Mouse (Mus musculus) lung, embryonic 14.5 days (tissue): Measurements from ENCODE around the gene Ttc3. TPM values are rescaled to one million over a fixed set of nuclear protein-coding genes. Genes with fewer than 3 reads are reported as not detected.
"Not testable (repeated sequence)": the region's sequence is repeated elsewhere in the genome, so short reads cannot be mapped to it uniquely, and the experiment has no call there.

Source experiments
- ATAC-seq: fragments of 200-750 bp; cut with Nextera tagmentation; 2 replicates; pipeline ENCODE4 v1.8.0; 2017; ENCODE audit warnings: mild to moderate bottlenecking, moderate TSS enrichment, moderate library complexity; ENCODE audit not compliant: insufficient read depth
- DNase-seq: peaks from one replicate; pipeline ENCODE4 v3.0.0-alpha.2; 2015
- H3K27ac ChIP-seq: fragments of 300-500 bp; sonication (generic); 2 replicates; pipeline ENCODE4 v1.5.1; 2014; ENCODE audit warnings: low read depth, mild to moderate bottlenecking, moderate library complexity
- H3K27me3 ChIP-seq: fragments of 300-500 bp; sonication (generic); 2 replicates; pipeline ENCODE4 v1.6.1; 2014; ENCODE audit warnings: low read length, control low read depth; ENCODE audit not compliant: insufficient read depth
- H3K36me3 ChIP-seq: fragments of 300-500 bp; sonication (generic); 2 replicates; pipeline ENCODE4 v1.6.1; 2014; ENCODE audit warnings: control low read depth; ENCODE audit not compliant: insufficient read depth
- H3K4me1 ChIP-seq: fragments of 300-500 bp; sonication (generic); 2 replicates; pipeline ENCODE4 v1.6.1; 2014; ENCODE audit warnings: antibody characterized with exemption, control low read depth; ENCODE audit not compliant: insufficient read depth
- H3K4me2 ChIP-seq: fragments of 300-500 bp; sonication (generic); 2 replicates; pipeline ENCODE4 v1.6.1; 2014; ENCODE audit warnings: mild to moderate bottlenecking
- H3K4me3 ChIP-seq: fragments of 300-500 bp; sonication (generic); 2 replicates; pipeline ENCODE4 v1.5.1; 2014; ENCODE audit warnings: low read depth, low read length
- H3K9ac ChIP-seq: fragments of 300-500 bp; sonication (generic); 2 replicates; pipeline ENCODE4 v1.6.1; 2014
- H3K9me3 ChIP-seq: fragments of 300-500 bp; sonication (generic); 2 replicates; pipeline ENCODE4 v1.6.1; 2016; ENCODE audit warnings: low read depth, low read length, control low read depth
- CTCF ChIP-seq: IDR thresholded peaks from 2 replicates; pipeline ENCODE4 v1.5.1; 2016; ENCODE audit warnings: antibody characterized with exemption, low read depth
- WGBS: fragments of 180-500 bp; shearing (Covaris S2); extraction: QIAGEN DNeasy Blood & Tissue Kit; methylation state at CpG from one replicate; pipeline ENCODE4 v1.1.7; 2014; 5-methylcytosine and 5-hydroxymethylcytosine counted together
- polyA plus RNA-seq: library from polyadenylated mRNA; unstranded; fragments of >200 nt; fragmentation: Nextera tagmentation; extraction: Ambion mirVana; gene quantifications from 2 replicates; pipeline ENCODE4 v1.2.1, GENCODE M21; 2014

Ttc3 gene
- polyA plus RNA-seq, 1 experiment from 2014 or later: 215 TPM

- WGBS: 60% methylated on average over 4 of the region's 4 CpGs
- Histone ChIP-seq H3K4me1 (no peaks in the 10 kb centered on the region), H3K27ac (no peak overlapping the region), H3K9me3 (no peaks in the 10 kb centered on the region), H3K4me2 (no peak overlapping the region), H3K4me3 (no peak overlapping the region), H3K36me3 (peaks cover 95% of the 10 kb centered on the region), H3K9ac (no peak overlapping the region), H3K27me3 (no peaks in the 10 kb centered on the region)
- DNase-seq (no peak), ATAC-seq (no peak)
- TF ChIP-seq CTCF: no peak
Observed at GRCm38 (mm10) chr16:94452768-94453167, 82.3 kb downstream of the Ttc3 start.

GRCm38 (mm10) chr16:94454146-94454545 lies 83.7 kb downstream of the Ttc3 start:
- H3K4me2 ChIP-seq: no peak overlapping the region
- peaks cover 95% of the 10 kb centered on the region for H3K36me3 ChIP-seq
- ATAC-seq (no peak), DNase-seq (no peak)
- H3K27ac ChIP-seq: no peak overlapping the region
- no peak for TF ChIP-seq CTCF
- no peaks in the 10 kb centered on the region for H3K4me1 ChIP-seq
- no peaks in the 10 kb centered on the region for H3K9me3 ChIP-seq
- H3K4me3 ChIP-seq: no peak overlapping the region
- no peaks in the 10 kb centered on the region for H3K27me3 ChIP-seq
- WGBS: 55% methylated on average over 4 of the region's 4 CpGs
- no peak overlapping the region for H3K9ac ChIP-seq

GRCm38 (mm10) chr16:94464067-94464466 lies 93.6 kb downstream of the Ttc3 start:
- no peaks in the 10 kb centered on the region for H3K4me1 ChIP-seq
- WGBS: 87% methylated on average over 3 of the region's 3 CpGs
- no peaks in the 10 kb centered on the region for H3K9me3 ChIP-seq
- H3K4me3 ChIP-seq: no peak overlapping the region
- ATAC-seq (no peak), DNase-seq (no peak)
- no peak overlapping the region for H3K27ac ChIP-seq
- TF ChIP-seq CTCF: no peak
- no peak overlapping the region for H3K4me2 ChIP-seq
- no peak overlapping the region for H3K9ac ChIP-seq
- peaks cover 97% of the 10 kb centered on the region for H3K36me3 ChIP-seq
- H3K27me3 ChIP-seq: no peaks in the 10 kb centered on the region

GRCm38 (mm10) chr16:94465900-94466299 lies 95.5 kb downstream of the Ttc3 start:
- Histone ChIP-seq H3K36me3 (peaks cover 96% of the 10 kb centered on the region), H3K27me3 (no peaks in the 10 kb centered on the region), H3K4me2 (no peak overlapping the region), H3K4me3 (no peak overlapping the region), H3K9me3 (no peaks in the 10 kb centered on the region), H3K4me1 (no peaks in the 10 kb centered on the region), H3K27ac (no peak overlapping the region), H3K9ac (no peak overlapping the region)
- DNase-seq: no peak
- 84% methylated on average over 4 of the region's 4 CpGs for WGBS
- no peak for TF ChIP-seq CTCF
- ATAC-seq: no peak

DNA sequence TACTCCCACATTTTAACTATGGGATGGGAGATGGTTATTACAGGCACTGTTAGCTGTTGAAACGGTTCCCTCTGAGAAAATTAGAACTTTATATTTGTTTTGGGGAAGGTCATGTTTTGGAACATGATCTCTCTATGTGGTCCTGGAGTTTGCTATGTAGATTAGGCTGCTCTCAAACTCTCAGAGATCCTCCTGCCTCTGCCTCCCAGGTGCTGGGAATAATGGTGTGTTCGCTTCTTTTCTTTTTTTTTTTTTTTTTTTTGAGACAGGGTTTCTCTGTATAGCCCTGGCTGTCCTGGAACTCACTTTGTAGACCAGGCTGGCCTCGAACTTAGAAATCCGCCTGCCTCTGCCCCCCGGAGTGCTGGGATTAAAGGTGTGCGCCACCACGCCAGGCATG lies 95.9 kb downstream of the Ttc3 start:
- DNase-seq, ATAC-seq, H3K4me1 ChIP-seq, H3K4me2 ChIP-seq, H3K4me3 ChIP-seq, H3K9me3 ChIP-seq, H3K27me3 ChIP-seq, H3K9ac ChIP-seq, H3K27ac ChIP-seq: not testable (repeated sequence)
- 95% methylated on average over 7 of the region's 7 CpGs for WGBS
- peaks cover 95% of the 10 kb centered on the region for H3K36me3 ChIP-seq

DNA sequence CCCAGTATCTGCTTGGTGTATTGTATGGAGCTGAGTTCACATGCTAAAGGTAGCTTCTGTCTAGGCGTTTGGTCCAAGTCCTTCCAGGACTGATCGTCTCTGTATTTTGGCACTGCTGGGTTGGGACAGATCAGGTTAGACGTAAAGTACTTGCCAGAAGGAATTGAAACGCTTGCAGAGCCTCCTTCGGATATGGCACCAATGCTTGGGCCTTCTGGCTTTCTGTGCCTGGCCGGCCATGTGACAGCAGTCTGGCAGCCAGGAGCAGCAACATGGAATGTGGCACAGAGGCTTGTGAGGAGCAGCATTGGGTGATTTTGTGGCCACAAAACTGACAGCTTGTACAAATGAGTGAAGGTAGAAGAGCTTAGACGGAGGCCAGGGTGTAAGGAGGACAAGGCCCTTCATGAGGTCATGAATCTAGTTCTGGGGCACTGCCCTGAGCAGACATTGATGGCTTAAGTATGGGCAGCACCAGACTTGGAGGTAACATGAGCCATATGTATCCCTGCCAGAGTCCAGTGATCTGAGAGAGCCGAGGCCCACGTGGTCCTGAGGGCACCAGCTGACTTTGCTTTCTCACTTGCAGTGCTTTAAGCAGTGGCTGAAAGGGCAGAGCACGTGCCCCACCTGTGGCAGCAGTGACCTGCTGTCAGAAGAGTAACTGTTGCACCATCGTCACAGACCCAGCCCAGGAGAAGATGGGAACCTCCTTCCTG lies 97.1 kb downstream of the Ttc3 start:
- H3K4me2 ChIP-seq: no peak overlapping the region
- peaks cover 90% of the 10 kb centered on the region for H3K36me3 ChIP-seq
- ATAC-seq (no peak), DNase-seq (no peak)
- 88% methylated on average over 11 of the region's 11 CpGs for WGBS
- no peak overlapping the region for H3K27ac ChIP-seq
- no peak for TF ChIP-seq CTCF
- H3K4me3 ChIP-seq: no peak overlapping the region
- no peaks in the 10 kb centered on the region for H3K4me1 ChIP-seq
- no peaks in the 10 kb centered on the region for H3K9me3 ChIP-seq
- no peaks in the 10 kb centered on the region for H3K27me3 ChIP-seq
- H3K9ac ChIP-seq: no peak overlapping the region

DNA sequence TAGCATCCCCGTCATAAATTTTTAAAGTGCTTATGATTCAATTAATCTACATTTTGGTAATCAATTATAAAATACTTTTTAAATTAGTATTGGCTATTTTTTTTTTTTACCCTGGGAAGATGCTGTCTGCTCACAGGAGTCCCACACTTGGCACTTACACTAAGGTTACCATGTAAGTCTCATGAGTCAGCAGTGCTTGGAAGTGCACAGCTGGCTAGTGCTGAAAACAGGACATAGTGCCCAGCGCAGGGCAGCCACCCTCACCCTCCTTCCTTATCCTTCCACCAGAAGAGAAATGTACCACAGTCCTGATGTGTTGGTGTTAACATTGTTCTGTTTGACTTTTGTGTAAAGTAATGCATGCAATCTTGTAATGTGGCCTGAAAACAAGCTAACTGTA lies 98.0 kb downstream of the Ttc3 start:
- Histone ChIP-seq H3K4me1 (no peaks in the 10 kb centered on the region), H3K27ac (no peak overlapping the region), H3K4me3 (no peak overlapping the region), H3K36me3 (peaks cover 86% of the 10 kb centered on the region), H3K27me3 (no peaks in the 10 kb centered on the region), H3K9ac (no peak overlapping the region), H3K4me2 (no peak overlapping the region), H3K9me3 (no peaks in the 10 kb centered on the region)
- DNase-seq: no peak
- 91% methylated on average over 2 of the region's 2 CpGs for WGBS
- no peak for TF ChIP-seq CTCF
- no peak for ATAC-seq
